Mouse (Mus musculus) megakaryocyte, embryonic 14.5 days (primary cell): ENCODE measurements at regions not wholly inside any gene's neighbourhood (a gene's known extent, or its start where the extent isn't known, plus 50 kb on each side); places are given as distances from the start of the nearest gene placed in this dataset.

Source experiments
- H3K27me3 ChIP-seq: replicated peaks from 2 replicates; pipeline ENCODE3; 2012; ENCODE audit warnings: inconsistent platforms
- H3K36me3 ChIP-seq: replicated peaks from 2 replicates; pipeline ENCODE3; 2012; ENCODE audit warnings: low read length, inconsistent platforms, mixed read lengths
- H3K4me1 ChIP-seq: 2 replicates; pipeline ENCODE4 v1.6.1; 2012; ENCODE audit warnings: inconsistent platforms
- H3K4me3 ChIP-seq: replicated peaks from 2 replicates; pipeline ENCODE3; 2012; ENCODE audit warnings: moderate library complexity, mild to moderate bottlenecking, inconsistent platforms
- H3K9me3 ChIP-seq: 2 replicates; pipeline ENCODE4 v1.6.1; 2012; ENCODE audit warnings: inconsistent platforms
- FLI1 ChIP-seq: IDR thresholded peaks from 2 replicates; pipeline ENCODE4 v1.6.1; 2012; ENCODE audit warnings: low read length, inconsistent platforms, mixed read lengths
- GATA1 ChIP-seq: IDR thresholded peaks from 3 replicates; pipeline ENCODE4 v1.6.1; 2012; ENCODE audit warnings: mixed read lengths, low read length, inconsistent platforms, borderline replicate concordance

GRCm38 (mm10) chr10:71857089-71857488 lies 509.5 kb downstream of the Ipmk start:
- Histone ChIP-seq H3K4me3 (no peak overlapping the region), H3K27me3 (no peaks in the 10 kb centered on the region), H3K36me3 (no peaks in the 10 kb centered on the region), H3K4me1 (no peaks in the 10 kb centered on the region), H3K9me3 (peaks cover 9% of the 10 kb centered on the region; the same call in 1 of the 2 replicates)
- TF ChIP-seq FLI1 (no peak), GATA1 (no peak)

GRCm38 (mm10) chr10:71857518-71857973 lies 510.0 kb downstream of the Ipmk start:
- H3K4me1 ChIP-seq, result no peaks in the 10 kb centered on the region
- no peaks in the 10 kb centered on the region for H3K36me3 ChIP-seq
- H3K27me3 ChIP-seq, result no peaks in the 10 kb centered on the region
- H3K4me3 ChIP-seq, result no peak overlapping the region
- peaks cover 9% of the 10 kb centered on the region; the same call in 1 of the 2 replicates for H3K9me3 ChIP-seq
- TF ChIP-seq FLI1, result no peak
- no peak for TF ChIP-seq GATA1

- H3K27me3 ChIP-seq, result no peaks in the 10 kb centered on the region
These were observed 546.2 kb downstream of the Ipmk start for GRCm38 (mm10) chr10:71893726-71894125.

GRCm38 (mm10) chr10:71905029-71905428 lies 557.5 kb downstream of the Ipmk start:
- Histone ChIP-seq H3K27me3 (no peaks in the 10 kb centered on the region), H3K4me3 (no peak overlapping the region), H3K4me1 (no peaks in the 10 kb centered on the region), H3K36me3 (no peaks in the 10 kb centered on the region), H3K9me3 (peaks cover 13% of the 10 kb centered on the region)
- TF ChIP-seq FLI1 (no peak), GATA1 (no peak)

More at GRCm38 (mm10) chr10:71893726-71894125, 546.2 kb downstream of the Ipmk start:
- H3K4me3 ChIP-seq, result no peak overlapping the region
- H3K9me3 ChIP-seq, result peaks cover 29% of the 10 kb centered on the region
- no peaks in the 10 kb centered on the region for H3K4me1 ChIP-seq
- no peak for TF ChIP-seq GATA1
- no peak for TF ChIP-seq FLI1
- no peaks in the 10 kb centered on the region for H3K36me3 ChIP-seq
